Mouse (Mus musculus) frontal cortex, adult 2 months (tissue): Measurements from ENCODE around the gene Fdx1. TPM values are rescaled to one million over a fixed set of nuclear protein-coding genes. Genes with fewer than 3 reads are reported as not detected.
A peak's percentile ranks its signal among the peaks of the same experiment; 100 is the strongest.

Experiments
- DNase-seq, 2 experiments: peaks; one replicate each; pipeline ENCODE4 v3.0.0; 2022; ENCODE audit warnings: low spot score in 1 of 2; ENCODE audit errors: extremely low spot score in 1 of 2
- polyA plus RNA-seq: library from polyadenylated mRNA; depleted of rRNA; stranded (reverse); fragments of >200 nt; gene quantifications from 2 replicates; pipeline ENCODE4 v1.2.3, GENCODE M21; 2012; rRNA removed

Gene Fdx1
- polyA plus RNA-seq, 1 experiment = 26.0 TPM

DNA sequence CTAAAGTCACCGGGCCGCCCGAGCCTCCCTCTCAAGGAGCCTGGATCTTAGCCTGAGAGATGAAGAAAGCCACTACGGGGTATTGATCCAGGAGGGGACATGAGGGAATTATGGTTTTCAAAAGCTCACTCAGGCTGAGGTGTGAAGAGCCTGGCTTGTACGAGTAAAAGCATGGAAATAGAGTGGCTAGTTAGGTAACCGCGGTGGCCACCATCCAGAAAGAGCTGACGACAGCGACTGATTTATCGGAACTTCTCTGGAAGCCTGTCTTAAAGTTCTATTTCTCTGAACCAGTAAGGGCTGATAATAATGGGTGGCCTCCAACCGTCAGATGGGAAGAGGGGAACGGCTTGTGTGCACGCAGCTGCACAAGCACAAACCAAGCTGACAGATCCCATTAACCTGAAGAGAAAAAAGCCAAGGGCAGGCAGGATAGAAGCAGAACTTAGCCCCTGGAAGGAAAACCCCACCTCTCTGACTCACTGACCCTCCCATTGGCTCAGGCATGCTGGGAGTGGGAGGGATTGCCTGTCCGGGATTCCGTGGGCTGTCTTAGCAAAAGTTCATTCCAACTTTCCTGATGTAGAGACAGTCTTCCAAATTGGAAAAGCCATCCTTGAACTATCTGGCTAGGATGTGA, 48.8 kb downstream of the Fdx1 start:
- no peak for DNase-seq

DNA sequence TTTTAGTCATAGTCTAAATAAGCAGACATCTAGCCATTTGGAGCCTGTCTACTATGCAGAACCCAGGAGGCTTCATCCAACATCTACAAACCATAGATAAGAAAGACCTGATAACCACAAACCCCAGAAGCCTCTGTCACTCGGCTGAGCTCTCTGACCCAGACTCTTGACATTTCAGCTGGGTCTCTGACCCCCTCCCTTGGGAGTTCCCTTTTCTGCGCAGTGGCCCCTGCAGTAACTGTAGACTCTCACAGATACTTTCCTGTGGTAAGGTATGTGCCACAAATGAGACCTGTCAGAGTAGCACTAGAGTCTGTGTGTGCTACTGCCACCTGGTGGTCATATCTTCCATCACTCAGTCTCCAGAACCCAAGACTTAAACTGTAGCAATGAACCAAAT, 54.5 kb downstream of the Fdx1 start:
- peak; percentile 57 to 92 for DNase-seq

DNA sequence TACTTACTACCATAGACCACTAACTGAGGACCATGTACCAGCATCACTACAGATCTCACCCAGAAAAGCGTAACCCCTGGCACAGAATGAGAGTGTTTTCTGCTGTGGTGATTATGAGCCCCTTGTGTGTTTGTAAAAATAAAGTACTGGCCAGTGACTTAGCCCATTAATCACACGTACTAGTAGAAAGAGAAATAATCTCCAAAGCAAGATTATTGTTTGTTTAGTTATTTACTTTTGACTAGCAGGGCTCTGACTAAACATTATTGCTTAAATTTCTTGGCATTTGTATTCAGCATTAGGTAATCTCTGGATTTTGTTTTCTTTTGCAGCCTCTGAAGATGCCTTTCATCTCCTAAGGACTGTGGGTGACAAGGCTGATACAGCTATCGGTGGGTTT, 55.1 kb downstream of the Fdx1 start:
- no peak for DNase-seq

DNA sequence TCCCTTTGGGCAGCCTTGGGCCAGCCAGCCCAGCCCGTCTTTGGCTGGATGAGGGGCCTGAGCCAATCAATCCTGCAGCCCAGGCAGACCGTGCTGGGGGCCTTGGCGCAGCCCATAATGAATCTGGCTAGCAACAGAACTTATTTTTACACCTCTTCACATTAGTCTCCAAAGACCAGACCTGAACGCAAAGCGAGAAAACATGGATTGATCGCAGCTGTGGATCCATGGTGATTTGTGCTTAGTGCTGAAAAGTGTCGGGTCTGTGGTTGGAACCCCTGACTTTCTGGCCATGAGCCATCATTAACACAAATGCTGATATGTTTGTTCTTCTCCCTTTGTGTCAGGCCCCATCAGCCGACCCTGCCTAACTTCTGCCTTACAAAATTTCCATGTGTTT, 56.4 kb downstream of the Fdx1 start:
- no peak for DNase-seq

Other genes starting within 250 kb of the Fdx1 start
- 22.8 TPM in 2 replicates for gene Arhgap20, start 198.2 kb downstream of the Fdx1 start, polyA plus RNA-seq
- gene Rdx, start 83.6 kb upstream of the Fdx1 start, polyA plus RNA-seq = 44.4 and 47.5 TPM in 2 replicates
- gene Zc3h12c, start 205.0 kb upstream of the Fdx1 start, polyA plus RNA-seq = 5.8 and 6.4 TPM in 2 replicates